Mouse (Mus musculus) lung, adult 2 months (tissue): Measurements from ENCODE around the gene Pde4b.

ENCODE experiments used
- CTCF ChIP-seq: fragments of 200-500 bp; IDR thresholded peaks from 2 replicates; pipeline ENCODE4 v1.5.1; 2011; ENCODE audit warnings: mild to moderate bottlenecking, low read length, control low read depth; ENCODE audit not compliant: insufficient read depth
- POLR2A ChIP-seq: fragments of 200-500 bp; IDR thresholded peaks from 2 replicates; pipeline ENCODE4 v1.6.1; 2011; ENCODE audit warnings: low read depth, mild to moderate bottlenecking, control low read depth, low read length, borderline replicate concordance; ENCODE audit errors: extremely low read depth

DNA sequence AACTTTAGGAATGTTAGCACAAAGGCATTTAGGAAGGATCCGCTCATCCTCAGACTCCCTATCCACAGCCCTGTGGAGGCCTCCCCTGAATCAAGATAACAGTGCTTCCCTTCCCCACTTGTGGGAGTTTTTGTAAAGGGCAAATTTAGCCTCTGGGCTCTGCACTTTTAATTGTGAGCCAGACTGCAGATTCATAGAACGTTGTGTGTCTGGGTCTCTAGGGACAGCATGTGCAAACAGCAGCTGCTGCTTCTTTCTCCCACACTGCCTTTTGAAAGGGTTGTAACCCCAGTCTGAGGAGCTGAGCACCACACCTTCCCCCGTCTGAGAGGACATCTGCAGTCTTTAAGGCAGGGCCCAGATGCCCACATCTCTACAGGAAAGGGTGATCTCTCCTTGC lies 544.3 kb downstream of the Pde4b start:
- TF ChIP-seq CTCF (no peak), POLR2A (no peak)
